Mouse (Mus musculus): Measurements from ENCODE around the gene Ubxn2a.

The Ubxn2a gene

DNA sequence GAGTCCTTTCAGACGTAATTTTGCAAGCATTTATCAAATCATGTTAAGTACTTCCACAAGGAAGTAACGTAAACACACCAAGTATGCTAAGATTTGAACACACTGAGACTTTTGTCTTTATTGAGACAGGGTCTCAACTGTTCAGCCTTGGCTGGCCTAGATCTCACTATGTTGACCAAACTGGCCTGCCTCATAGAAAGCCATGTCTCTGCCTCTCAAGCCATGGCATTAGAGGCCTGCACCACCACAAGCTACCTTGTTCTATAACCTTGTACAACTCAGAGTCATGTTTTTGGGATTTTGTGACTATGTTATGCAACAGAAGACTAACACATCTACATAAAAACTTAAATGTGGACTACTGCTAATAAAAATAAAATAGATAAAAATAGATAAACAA, 25.4 kb downstream of the Ubxn2a start:
- no peak for DNase-seq (ENCODE audit: extremely low spot score, low read depth, low spot score)

DNA sequence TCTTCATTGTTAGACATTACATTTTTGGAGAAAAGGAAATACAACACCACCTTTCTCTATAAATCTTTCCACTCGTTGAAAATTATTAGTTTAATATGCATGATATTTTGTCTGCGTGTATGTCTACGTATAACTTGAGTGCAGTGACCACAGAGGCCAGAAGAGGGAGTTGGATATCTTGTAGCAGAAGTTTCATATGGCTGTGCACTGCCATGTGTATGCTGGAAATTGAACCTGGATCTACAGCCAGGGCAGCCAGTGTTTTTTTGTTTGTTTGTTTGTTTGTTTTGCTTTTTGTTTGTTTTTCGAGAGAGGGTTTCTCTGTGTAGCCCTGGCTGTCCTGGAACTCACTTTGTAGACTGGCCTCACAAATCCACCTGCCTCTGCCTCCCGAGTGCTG, 28.5 kb downstream of the Ubxn2a start:
- no peak for DNase-seq (ENCODE audit: extremely low spot score, low read depth, low spot score)

DNA sequence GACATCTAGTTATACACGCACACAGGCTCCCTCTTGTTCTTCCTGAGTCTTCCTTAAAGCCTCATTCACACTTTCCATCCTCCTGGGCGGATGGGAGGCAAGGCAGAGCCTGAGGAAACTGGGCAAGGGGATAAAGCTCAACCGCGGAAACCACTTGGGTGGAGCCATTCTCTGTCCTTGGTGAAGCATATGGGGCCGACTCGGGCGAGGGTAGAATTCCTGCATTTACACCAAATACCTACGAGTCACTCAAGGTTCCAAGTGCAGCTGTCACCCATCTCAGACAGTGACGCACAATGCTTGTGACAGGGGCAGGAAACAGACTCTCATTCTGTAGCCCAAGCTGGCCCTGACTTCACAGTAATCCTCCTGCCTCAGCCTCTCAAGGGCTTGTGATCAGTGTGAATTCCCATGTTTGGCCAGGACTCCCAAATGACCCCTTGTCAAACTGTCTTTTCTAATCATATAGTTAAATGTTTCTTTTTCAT, 29.2 kb downstream of the Ubxn2a start:
- DNase-seq (ENCODE audit: extremely low spot score, low read depth, low spot score) = no peak

DNA sequence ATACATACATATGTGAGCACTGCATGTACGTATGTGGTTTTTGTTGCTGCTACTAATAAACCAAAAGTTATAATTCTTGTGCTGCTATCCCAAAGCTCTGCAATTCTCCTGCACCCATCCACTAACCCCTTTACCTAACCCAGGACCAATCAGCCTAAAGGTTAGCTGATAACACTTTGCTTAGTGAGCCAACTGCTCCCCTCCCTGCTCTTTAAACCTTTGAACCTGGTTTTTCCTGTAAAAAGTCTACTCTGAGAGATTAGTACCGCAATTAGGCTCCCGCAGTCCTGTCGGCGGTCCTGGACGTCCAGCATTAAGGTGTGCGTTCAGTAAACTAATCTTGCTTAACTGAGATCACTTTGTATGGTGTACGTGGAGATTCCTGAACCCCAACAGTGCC, 31.9 kb downstream of the Ubxn2a start:
- no peak for DNase-seq (ENCODE audit: extremely low spot score, low read depth, low spot score)

DNA sequence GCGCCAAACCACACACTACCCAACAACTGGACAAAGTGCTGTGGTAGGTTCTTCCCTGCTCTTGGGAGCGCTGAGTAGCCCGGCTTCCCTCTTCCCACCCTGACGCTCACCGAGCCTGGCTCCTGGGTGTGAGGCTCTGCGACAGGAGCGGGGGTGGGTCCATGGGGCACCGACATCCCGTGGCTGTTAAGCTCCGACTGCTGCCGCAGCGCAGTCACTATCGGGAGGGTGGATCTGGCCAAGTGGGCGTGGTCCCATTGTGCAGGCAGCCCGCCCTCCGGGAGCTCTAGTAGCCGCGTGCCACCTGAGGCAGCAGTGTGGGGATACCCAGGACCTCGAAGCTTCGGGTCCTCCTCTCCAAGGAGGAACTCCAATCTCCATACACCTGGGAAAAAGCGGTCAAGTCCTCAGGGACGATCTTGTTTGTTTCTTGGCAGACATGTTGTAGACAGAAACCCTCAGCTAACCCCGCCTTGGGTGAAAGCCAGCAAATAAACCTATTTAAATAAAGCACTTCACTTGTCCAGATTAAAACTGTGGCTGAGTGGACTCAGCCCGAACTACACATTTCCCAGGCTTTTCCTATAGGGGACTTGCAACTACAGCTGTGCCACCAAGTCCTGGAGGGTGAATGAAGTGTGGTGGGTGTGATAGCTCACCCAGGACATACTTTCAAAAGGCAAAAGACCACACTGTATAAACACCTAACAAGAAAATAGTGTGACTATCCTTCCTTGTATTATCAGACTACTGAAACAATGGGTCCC, 33.2 kb downstream of the Ubxn2a start, which contains the start of gene Mfsd2b:
TSS of gene Mfsd2b (minus strand) at position 199 of the 767 bp plus-strand sequence.
- DNase-seq (ENCODE audit: extremely low spot score, low read depth, low spot score) = peak; percentile 18

DNA sequence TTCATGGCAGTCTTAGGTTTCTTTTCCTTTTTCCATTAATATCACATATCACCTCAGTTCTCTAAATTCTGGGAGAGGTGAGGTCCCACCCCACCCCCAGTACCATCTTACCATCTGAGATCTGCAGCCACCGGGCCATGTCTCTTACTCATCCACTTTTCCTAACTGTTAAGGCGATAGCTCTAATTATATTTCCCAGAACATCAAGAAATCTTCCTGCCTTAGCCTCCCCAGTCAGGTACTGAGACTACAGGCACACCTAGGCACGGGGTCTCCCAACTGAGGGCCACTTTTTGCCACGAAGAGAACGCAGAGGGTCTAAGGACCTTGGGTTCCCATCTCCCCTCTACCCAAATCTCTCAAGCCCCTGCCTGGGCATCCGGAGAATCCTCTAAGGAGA, 34.0 kb downstream of the Ubxn2a start:
- no peak for DNase-seq (ENCODE audit: extremely low spot score, low read depth, low spot score)

DNA sequence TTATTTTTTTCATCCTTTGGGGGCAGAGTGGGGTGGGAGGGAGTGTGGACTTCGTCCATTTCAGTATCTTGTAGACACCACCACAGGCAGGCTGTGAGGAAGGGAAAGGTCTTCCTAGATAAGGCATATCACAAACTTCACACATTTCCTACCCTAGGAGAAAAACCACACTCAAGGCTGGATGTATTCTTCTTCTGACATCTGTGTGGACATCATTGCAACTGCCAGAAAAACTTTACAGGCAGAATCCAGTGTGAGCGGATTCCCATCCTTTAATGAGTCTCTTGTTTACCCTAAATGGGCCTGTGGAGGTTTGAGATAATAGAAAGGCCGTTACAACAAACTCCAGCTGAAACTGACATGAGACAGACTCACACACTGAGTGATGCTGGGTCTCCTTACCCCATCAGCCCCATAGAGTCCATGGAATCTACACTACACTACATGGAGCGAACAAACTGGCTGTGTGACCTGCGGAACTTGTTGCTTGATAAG, 34.5 kb downstream of the Ubxn2a start:
- DNase-seq (ENCODE audit: extremely low spot score, low read depth, low spot score) = no peak

DNA sequence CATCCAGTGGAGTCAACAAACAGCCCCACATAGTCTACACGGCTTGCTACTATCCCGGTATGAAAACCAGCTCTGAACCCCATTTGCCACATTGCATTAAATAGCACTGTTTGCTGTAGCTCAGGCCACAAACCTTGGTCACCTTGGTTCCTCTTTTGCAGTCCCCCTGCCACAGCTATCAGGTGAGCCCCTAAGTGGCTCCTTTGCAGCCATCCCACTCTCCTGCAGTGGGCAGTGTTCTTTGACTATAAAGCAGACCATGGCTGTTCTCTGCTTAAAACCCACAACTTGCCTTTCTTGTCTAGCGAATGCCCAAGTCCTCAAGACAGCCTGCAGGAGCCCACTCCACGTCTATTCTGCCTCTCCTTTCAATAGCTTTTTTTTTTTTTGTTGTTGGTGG, 35.2 kb downstream of the Ubxn2a start:
- no peak for DNase-seq (ENCODE audit: extremely low spot score, low read depth, low spot score)

DNA sequence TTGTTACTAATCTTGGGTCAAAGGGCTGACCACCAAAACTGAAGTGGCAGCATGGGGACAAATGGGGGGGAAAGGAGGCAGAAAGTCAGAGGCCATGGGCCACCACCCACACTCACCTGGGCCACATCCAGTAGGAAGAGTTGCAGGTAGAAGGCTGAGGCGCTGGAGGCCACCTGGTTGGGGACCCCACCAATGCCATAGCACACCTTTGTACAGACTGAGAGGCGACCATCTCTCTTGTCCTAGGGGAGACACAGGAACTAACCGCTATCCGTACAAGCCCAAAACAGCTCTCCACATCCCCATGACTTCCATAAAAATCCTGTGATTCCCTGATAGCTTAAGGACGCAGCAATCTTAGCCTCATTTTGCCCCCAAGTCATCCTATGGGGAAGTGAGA, 36.2 kb downstream of the Ubxn2a start:
- DNase-seq (ENCODE audit: extremely low spot score, low read depth, low spot score) = no peak

DNA sequence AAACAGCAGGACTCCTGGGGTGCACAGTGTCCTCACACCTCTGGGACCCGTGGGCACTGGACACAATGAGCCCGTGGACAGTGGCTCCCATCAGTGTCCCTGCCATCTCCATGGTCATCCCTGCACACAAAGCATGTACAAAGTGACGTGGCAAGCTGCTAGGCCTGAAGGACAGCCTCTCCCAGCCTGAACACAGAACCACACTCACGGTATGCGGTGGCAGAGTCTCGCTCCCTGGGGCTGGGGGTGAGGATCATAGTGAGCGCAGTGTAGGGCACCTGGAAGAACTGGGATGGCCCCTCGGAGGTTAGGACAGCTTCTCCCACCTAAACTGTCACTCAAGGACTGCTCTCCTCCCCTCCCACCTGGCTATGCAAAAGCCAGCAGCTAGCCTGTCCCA, 38.6 kb downstream of the Ubxn2a start:
- no peak for DNase-seq (ENCODE audit: extremely low spot score, low read depth, low spot score)

DNA sequence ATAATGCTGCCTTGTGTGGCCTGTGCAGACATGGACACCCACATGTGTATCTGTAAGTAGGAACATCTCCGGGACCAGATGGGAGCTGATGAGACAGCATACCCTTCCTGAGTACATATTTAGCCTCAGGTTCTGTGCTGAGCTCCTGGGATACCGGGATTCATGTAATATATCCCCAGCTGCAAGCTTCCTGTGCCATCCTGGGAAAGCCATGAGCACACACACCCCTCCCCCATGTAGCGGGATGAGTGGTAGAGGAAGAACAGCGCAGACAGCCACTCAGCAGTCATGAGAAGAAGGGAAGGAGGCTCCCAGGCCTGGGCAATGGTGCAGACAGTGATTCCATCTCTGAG, 43.2 kb downstream of the Ubxn2a start:
- no peak for DNase-seq (ENCODE audit: extremely low spot score, low read depth, low spot score)

DNA sequence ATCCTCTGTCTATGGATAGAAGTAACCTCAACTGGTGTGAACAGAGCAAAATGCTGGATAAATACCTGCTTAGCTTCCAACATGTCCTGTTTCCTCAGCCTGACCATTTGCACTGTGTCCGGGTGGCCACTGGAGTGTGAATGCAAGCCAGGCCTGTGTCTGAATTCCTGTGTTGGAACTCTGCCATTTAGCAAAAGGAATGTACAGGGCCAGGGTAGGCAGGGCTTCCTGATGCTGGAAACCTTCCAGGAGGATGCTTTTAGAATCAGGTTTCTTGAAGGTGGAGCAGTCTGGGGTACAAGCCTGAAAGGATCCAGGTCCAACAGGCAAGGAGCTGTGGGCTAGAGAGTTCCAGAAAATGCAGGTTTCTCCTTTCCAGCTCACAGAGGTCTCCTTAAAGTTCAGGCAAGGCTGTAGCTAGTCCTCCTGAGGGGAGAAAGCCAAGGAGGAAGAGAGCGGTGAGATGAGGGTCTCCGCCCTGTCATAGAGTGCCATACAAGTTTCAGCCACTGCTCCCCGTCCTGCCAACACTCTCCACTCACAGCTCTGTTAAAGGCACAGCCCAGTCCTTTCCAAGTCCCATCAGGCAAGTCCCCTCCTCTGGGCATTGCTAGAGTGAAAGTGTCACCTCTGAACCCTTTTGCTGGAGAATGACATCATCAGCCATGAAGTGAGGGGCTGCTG, 43.7 kb downstream of the Ubxn2a start:
- DNase-seq (ENCODE audit: extremely low spot score, low read depth, low spot score) = no peak

DNA sequence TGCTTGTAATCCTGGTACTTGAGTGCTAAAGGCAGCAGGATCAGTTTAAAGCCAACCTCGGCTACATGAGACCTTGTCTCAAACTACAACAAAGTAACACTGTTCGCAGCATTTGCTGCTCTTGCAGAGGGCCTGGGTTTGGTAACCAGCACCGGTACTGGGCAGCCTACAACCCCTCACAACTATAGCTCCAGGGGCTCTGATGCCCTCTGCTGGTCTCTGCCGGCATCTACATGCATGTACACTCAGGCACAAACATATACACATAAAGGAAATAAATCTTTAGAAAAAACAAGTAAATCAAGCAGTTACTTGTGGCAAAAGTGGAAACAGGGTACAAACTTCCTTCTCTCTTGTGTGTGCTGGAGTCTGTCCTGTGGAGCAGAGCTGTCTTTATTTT, 44.8 kb downstream of the Ubxn2a start:
- no peak for DNase-seq (ENCODE audit: extremely low spot score, low read depth, low spot score)

DNA sequence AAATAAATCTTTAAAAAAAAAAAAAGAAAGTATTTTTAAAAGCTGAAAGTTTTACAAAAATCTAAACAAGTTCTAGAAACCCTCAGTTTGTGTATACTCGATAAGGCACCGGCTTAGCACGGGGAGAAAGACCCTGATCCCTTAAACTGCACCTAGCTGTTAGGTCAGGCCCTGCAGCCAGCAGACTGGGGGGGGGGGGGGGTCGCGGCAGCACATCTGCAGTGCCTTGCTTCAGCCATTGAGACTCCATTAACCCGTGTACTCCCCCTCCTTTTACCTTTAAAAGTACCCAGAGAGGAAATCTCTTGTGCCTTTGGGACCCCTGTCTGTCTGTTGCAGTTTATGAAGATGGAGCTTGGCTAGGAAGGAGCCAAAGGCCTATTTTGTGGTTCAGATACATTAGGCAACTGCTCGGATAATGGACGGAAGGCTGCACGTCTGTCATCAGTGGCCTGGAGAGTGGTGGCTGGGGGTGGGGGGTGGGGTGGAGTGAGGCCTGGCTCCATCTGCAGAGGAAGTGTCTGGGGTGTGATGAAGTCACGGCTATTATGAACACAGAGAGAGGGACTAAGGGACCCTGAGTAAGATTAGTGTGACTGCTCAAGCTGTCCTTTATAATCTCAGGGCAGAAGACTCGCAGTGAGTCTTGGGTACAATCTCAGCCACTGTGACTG, 48.1 kb downstream of the Ubxn2a start:
- DNase-seq (ENCODE audit: extremely low spot score, low read depth, low spot score) = no peak

DNA sequence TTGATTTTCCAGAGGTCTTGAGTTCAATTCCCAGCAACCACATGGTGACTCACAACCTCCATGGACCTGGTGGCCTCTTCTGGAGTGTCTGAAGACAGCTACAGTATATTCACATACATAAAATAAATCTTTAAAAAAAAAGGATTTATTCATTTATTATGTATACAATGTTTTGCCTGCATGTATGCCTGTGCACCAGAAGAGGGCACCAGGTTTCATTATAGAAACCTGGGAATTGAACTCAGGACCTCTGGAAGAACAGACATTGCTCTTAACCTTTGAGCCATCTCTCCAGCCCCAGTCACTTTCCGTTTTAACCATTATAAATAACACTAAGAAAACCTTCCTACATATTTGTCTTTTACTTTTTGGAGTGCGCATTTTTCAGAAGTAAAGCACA, 50.7 kb downstream of the Ubxn2a start:
- DNase-seq (ENCODE audit: extremely low spot score, low read depth, low spot score) = no peak

DNA sequence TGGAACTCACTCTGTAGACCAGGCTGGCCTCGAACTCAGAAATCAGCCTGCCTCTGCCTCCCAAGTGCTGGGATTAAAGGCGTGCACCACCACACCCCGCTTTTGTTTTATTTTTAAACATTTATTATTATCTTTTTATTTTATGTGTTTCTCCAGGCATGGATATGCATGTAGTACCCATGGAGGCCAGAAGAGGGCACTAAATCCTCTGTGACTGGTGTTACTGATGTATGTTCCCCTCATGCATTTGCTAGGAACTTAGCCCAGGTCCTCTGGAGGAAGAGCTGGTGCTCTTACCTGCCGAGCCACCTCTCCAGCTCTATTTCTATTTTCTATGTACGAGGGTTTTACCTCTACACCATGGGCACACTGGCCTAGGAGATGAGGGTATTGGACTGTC, 51.3 kb downstream of the Ubxn2a start:
- DNase-seq (ENCODE audit: extremely low spot score, low read depth, low spot score) = no peak

DNA sequence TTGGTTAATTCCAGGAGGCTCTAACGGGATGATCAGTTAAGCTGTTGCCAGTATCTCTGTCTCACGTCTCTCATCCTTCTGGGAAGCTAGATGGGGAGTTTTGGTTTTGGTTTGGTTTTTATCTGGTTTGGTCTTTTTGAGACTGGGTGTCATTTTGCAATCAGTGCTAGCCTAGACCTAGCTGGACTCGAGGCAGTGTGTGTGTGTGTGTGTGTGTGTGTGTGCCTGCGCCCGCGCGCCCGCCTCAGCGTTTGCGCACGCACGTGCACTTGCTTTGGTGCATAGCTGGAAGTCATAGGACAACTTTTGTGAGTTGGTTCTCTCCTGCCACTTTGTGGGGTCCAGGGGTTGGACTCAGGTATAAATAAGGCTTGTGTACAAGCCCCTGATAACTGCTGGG, 63.8 kb downstream of the Ubxn2a start:
- DNase-seq (ENCODE audit: extremely low spot score, low read depth, low spot score) = no peak

DNA sequence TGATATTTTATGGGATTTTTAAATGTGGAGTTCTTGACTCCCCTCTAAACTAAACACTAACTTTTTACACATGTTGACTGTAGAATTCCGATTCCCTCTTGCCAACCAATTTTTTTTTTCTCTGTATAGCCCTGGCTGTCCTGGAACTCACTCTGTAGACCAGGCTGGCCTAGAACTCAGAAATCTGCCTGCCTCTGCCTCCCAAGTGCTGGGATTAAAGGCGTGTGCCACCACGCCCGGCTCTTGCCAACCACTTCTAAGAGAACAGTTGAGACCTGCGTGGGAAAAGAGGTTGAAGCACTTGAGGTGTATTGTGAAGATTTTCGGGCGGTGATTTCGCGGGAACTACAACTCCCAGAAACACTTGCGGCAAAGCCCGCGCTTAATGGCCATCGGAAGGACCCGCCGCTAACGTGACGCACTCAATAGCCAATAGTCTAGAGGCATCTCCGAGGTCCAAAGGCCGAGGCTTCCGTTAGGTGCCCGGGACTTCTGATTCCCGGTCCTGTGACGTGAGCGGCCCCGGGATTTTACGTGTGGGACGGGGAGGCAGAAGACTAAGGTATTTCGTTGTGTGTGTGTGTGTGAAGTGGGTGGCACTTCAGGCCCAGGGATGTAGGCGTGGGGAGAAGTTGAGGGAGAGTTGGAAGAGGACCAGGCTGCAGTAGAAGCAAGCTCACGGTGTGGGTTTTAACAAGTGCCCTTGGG, 64.5 kb downstream of the Ubxn2a start, which contains the start of gene Wdcp:
TSS of gene Wdcp (plus strand) at position 414 of the 708 bp plus-strand sequence.
- peak; percentile 58 for DNase-seq (ENCODE audit: extremely low spot score, low read depth, low spot score)

DNA sequence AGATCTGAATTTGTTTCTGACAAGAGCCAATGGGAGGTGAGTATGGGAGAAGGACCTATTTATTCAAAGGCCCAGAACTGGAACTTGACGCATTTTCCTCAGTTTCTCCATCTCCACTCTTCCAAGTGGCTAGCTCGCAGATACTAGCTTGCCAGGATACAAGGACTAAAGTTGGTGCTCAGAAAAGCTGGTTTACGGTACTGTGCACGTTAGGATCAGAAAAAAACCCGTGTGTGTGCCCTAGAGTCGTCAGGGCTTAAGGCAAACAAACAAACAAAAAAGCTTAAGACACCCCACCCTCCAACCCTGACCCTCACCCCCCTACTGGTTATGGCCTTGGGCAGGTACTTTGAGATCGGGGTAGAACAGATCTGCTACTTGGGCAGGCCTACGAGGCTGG, 65.0 kb downstream of the Ubxn2a start:
- DNase-seq (ENCODE audit: extremely low spot score, low read depth, low spot score) = no peak

DNA sequence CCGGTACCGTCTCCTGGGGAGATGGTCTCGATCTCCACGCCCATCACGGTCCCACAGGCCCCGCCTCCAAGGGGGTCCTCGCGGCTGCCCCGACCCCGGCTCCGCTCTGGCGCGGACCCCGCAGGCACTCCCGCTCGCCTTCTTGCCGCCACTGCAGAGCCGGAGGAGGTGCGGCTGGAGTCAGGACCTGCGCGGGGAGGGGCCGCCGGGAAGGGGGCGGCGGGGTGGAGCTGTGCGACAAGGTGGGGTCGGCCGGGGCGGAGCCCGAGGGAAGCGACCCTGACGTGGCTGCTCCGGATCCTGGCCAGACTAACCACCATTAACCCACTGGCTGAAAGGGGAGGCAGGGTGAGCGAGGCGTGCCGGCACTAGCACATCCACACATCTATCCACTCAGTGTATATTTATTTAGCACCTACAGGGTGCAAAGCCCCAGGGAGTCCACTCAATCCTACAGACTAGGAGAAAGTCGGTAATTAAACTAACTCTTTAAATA, 66.1 kb downstream of the Ubxn2a start, which contains the start of gene Fkbp1b:
TSS of gene Fkbp1b (minus strand) at position 200 of the 496 bp plus-strand sequence.
- no peak for DNase-seq (ENCODE audit: extremely low spot score, low read depth, low spot score)

DNA sequence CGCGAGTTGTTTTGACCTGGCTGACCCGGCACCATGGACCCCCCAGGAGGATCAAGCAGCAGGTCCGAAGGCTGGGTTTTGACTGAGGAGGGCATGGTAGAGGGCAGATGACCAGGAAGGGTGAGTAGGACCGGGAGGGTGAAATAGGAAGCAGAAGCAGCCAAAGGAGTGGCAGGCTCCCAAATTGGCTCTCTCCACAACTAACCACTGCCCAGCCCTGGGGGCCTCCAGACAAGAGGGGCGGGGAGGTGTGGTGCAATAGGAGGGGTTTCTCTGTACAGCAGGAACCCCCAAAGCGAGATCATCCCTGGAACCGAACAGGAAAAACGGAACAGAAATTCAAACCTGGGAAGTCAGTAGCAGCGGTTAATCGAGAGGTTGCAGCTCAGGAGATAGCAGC, 66.8 kb downstream of the Ubxn2a start:
- no peak for DNase-seq (ENCODE audit: extremely low spot score, low read depth, low spot score)

Data from hindlimb bud, embryonic 11.5 days (tissue).